ENCODE assay signal across 13 mouse cellular contexts in the genomic region with DNA sequence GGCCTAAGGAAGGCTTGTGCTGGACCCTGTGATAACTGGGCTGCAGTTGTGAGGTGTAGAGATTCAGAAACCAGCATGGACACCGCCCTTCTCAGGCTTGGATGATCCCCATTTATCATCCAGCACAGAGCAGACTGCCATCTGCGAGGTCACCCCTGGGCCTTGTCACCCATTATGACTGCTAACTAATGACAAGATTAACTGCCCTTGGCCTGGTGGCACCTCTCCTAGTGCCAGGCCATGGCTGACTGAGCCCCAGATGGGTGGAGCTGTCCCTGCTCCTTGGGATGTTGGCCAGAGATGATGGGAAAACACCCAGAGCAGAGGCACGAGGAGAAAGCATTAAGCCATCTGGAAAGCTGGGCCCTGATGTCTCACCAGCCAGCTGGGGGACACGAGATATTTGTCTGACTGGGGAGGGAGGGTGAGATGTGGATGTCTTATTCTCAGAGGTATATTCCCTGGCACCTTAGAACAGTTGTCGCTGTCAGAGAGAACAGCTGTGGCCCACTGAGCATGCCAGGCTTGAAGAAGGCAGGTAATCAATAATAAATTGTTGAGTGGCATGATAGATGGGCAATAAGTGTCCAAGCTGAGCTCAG.
A peak's percentile ranks its signal among the peaks of the same experiment; 100 is the strongest.
DNase-seq lines count a peak whose midpoint lies in the region; ATAC-seq lines count a peak whose summit lies in the region.
"Had no signal": no experiment of that assay in that cellular context is flagged by ENCODE, and none has a peak within 500 bp of the region (broad histone marks: within the 10 kb centered on the region; RNA-seq: fewer than 3 reads in every experiment).

No protein-coding gene starts in this region.

- H3K4me1 ChIP-seq in neural tube, embryonic 13.5 days (replicated peaks) = peaks cover 14% of the 10 kb centered on the region
- peaks cover 5% of the 10 kb centered on the region; the same call in 1 of the 2 replicates for H3K4me1 ChIP-seq in hindbrain, embryonic 14.5 days (replicated peaks; ENCODE audit: control insufficient read depth, insufficient read depth, low read length)
- H3K4me1 ChIP-seq: megakaryocyte, embryonic 14.5 days had no signal

- no peak overlapping the region for H3K4me3 ChIP-seq in neural tube, embryonic 13.5 days
- no peak overlapping the region for H3K4me3 ChIP-seq in hindbrain, embryonic 14.5 days (replicated peaks; ENCODE audit: low read length)
- H3K4me3 ChIP-seq: embryonic facial prominence, embryonic 13.5 days; forebrain, embryonic 12.5 days; megakaryocyte, embryonic 14.5 days; myocyte had no signal

- 36% methylated on average over 5 of the region's 5 CpGs for WGBS in neural tube, embryonic 13.5 days
- WGBS in hindbrain, embryonic 14.5 days = 47% methylated on average over 5 of the region's 5 CpGs

- no peaks in the 10 kb centered on the region for H3K27me3 ChIP-seq in neural tube, embryonic 13.5 days
- no peaks in the 10 kb centered on the region for H3K27me3 ChIP-seq in hindbrain, embryonic 14.5 days (ENCODE audit: control insufficient read depth, insufficient read depth, low read length)
- H3K27me3 ChIP-seq: embryonic facial prominence, embryonic 13.5 days; forebrain, embryonic 12.5 days; megakaryocyte, embryonic 14.5 days had no signal

- H3K4me2 ChIP-seq in neural tube, embryonic 13.5 days = no peak overlapping the region
- H3K4me2 ChIP-seq in hindbrain, embryonic 14.5 days (replicated peaks) = no peak overlapping the region
- H3K4me2 ChIP-seq: embryonic facial prominence, embryonic 13.5 days; forebrain, embryonic 12.5 days had no signal

- peak; percentile 22 for DNase-seq in gastrocnemius, postnatal 25 days
- no peak for DNase-seq in gastrocnemius, adult 18-20 months (ENCODE audit: low spot score)
- DNase-seq in neural tube, embryonic 10.5 days (ENCODE audit: extremely low spot score, low spot score) = no peak
- peak; percentile 42 for DNase-seq in hindbrain, embryonic 14.5 days (ENCODE audit: low spot score)
- DNase-seq in heart, adult 8-10 months (ENCODE audit: low spot score) = no peak
- no peak for DNase-seq in spleen, postnatal 10 days (ENCODE audit: low spot score in 2 of 2)
- no peak for DNase-seq in urinary bladder, postnatal 4 days (ENCODE audit: low spot score in 2 of 2)
- DNase-seq: lung, adult 18-20 months had no signal

- H3K36me3 ChIP-seq in neural tube, embryonic 13.5 days = no peaks in the 10 kb centered on the region
- no peaks in the 10 kb centered on the region for H3K36me3 ChIP-seq in hindbrain, embryonic 14.5 days (replicated peaks; ENCODE audit: control insufficient read depth, insufficient read depth)
- H3K36me3 ChIP-seq: embryonic facial prominence, embryonic 13.5 days; forebrain, embryonic 12.5 days had no signal

- H3K27ac ChIP-seq in neural tube, embryonic 13.5 days (replicated peaks) = no peak overlapping the region
- H3K27ac ChIP-seq in hindbrain, embryonic 14.5 days = no peak overlapping the region
- H3K27ac ChIP-seq: embryonic facial prominence, embryonic 13.5 days; forebrain, embryonic 12.5 days had no signal

- no peaks in the 10 kb centered on the region for H3K9me3 ChIP-seq in neural tube, embryonic 13.5 days
- H3K9me3 ChIP-seq in hindbrain, embryonic 14.5 days (ENCODE audit: control insufficient read depth, low read length) = no peaks in the 10 kb centered on the region
- H3K9me3 ChIP-seq: embryonic facial prominence, embryonic 13.5 days; forebrain, embryonic 12.5 days had no signal

- ATAC-seq in neural tube, embryonic 13.5 days (ENCODE audit: low read depth) = peak; percentile 37; the same call in 1 of the 2 replicates
- ATAC-seq in hindbrain, embryonic 14.5 days (ENCODE audit: low FRiP score) = peak; percentile 61; the same call in 1 of the 2 replicates

- no peak overlapping the region for H3K9ac ChIP-seq in neural tube, embryonic 13.5 days
- no peak overlapping the region for H3K9ac ChIP-seq in hindbrain, embryonic 14.5 days
- H3K9ac ChIP-seq: embryonic facial prominence, embryonic 13.5 days; forebrain, embryonic 12.5 days had no signal

Comparison
In these comparisons a context has a peak if more than half of its experiments do, and no peak if none do; other contexts are left out.
1. DNase-seq: peak in gastrocnemius, postnatal 25 days (single experiment) and hindbrain, embryonic 14.5 days (single experiment); none in gastrocnemius, adult 18-20 months (single experiment), neural tube, embryonic 10.5 days (single experiment), heart, adult 8-10 months (single experiment), spleen, postnatal 10 days (0 of 2) and urinary bladder, postnatal 4 days (0 of 2).